Mouse (Mus musculus): Measurements from ENCODE around the gene Rfng. TPM values are rescaled to one million over a fixed set of nuclear protein-coding genes. Genes with fewer than 3 reads are reported as not detected.

Rfng gene
- total and polyA plus RNA-seq, 3 experiments = 3.8 to 17.6 (median 10.0) TPM

DNA sequence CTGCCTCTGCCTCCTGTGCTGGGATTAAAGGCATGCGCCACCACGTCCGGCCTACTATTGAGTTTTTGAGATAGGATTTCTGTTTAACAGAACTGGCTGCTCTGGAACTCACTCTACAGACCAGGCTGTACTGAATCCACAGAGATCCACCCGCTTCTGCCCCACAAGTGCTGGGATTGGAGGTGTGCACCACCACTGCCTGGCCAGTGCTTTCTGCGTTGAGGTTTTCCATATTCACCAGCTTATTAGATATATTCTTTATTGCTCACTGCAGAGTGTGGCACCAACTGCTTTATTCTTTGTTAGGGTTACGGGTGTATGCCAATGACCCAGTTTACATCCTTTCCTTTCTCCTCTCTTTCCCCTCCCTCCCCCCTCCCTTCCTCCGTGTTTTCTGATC is 20.3 kb upstream of the Rfng start:
- Histone ChIP-seq H3K4me3 (replicated peaks in 1 of 3; ENCODE audit: low read depth in 2 of 3, low read length in 2 of 3, poor library complexity in 1 of 3) (no peak overlapping the region), H3K36me3 (replicated peaks in 1 of 2; ENCODE audit: control insufficient read depth in 1 of 2, insufficient read depth in 1 of 2, low read length in 1 of 2) (peaks cover 31 to 48% of the 10 kb centered on the region in 2 experiments), H3K4me1 (ENCODE audit: control insufficient read depth in 1 of 2, insufficient read depth in 2 of 2) (peaks cover 6 to 16% of the 10 kb centered on the region in 2 experiments), H3K27ac (ENCODE audit: insufficient read depth, low read depth) (no peak overlapping the region), H3K4me2 (ENCODE audit: insufficient read depth, low read depth, poor library complexity, severe bottlenecking) (no peak overlapping the region), H3K27me3 (replicated peaks) (no peaks in the 10 kb centered on the region), H3K9ac (ENCODE audit: insufficient read depth, low read depth) (no peak overlapping the region), H3K79me2 (replicated peaks; ENCODE audit: control insufficient read depth, extremely low read depth, insufficient read depth, poor library complexity, severe bottlenecking) (no peaks in the 10 kb centered on the region), H3K9me3 (replicated peaks; ENCODE audit: low read length) (no peaks in the 10 kb centered on the region)
- TF ChIP-seq HCFC1 (IDR thresholded peaks at IDR 0.05; ENCODE audit: low read depth, low read length) (no peak), JUN (IDR thresholded peaks at IDR 0.05; ENCODE audit: insufficient read depth, low read depth, low read length) (no peak), SMC3 (IDR thresholded peaks at IDR 0.05; ENCODE audit: low read depth, low read length) (no peak), ZMIZ1 (IDR thresholded peaks at IDR 0.05; ENCODE audit: low read depth, low read length) (no peak), MYC (IDR thresholded peaks at IDR 0.05; ENCODE audit: low read depth, low read length) (no peak), IRF4 (IDR thresholded peaks at IDR 0.05; ENCODE audit: low read depth, low read length) (no peak), USF2 (conservative IDR thresholded peaks at IDR 0.05; ENCODE audit: low read depth, low read length) (no peak), ZKSCAN1 (IDR thresholded peaks at IDR 0.05; ENCODE audit: borderline replicate concordance, low read depth, low read length) (no peak), RAD21 (IDR thresholded peaks at IDR 0.05; ENCODE audit: low read depth, low read length) (no peak), MAFK (IDR thresholded peaks at IDR 0.05; ENCODE audit: insufficient replicate concordance, low read length) (no peak), POLR2A (IDR thresholded peaks at IDR 0.05; ENCODE audit: low read depth, low read length) (no peak), ZNF384 (IDR thresholded peaks at IDR 0.05; ENCODE audit: low read depth, low read length) (no peak), TBP (conservative IDR thresholded peaks at IDR 0.05; ENCODE audit: low read depth, low read length) (no peak), PAX5 (IDR thresholded peaks at IDR 0.05; ENCODE audit: low read length) (no peak), CHD1 (IDR thresholded peaks at IDR 0.05; ENCODE audit: low read depth, low read length) (no peak), MEF2A (IDR thresholded peaks at IDR 0.05; ENCODE audit: borderline replicate concordance, low read depth, low read length) (no peak), MXI1 (IDR thresholded peaks at IDR 0.05; ENCODE audit: low read depth, low read length) (no peak), GABPA (IDR thresholded peaks at IDR 0.05; ENCODE audit: insufficient replicate concordance, low read depth, low read length) (no peak), CHD2 (IDR thresholded peaks at IDR 0.05; ENCODE audit: low read length) (no peak), NRF1 (IDR thresholded peaks at IDR 0.05; ENCODE audit: low read depth, low read length) (no peak)
- no peak for DNase-seq (ENCODE audit: extremely low read depth)
- dilution Hi-C loops (cut with MboI; ENCODE audit: extremely low pct_ligation_motif_present, extremely low pct_unique_long_range_greater_than_20kb, low sequenced_read_pairs) = no loop called here
- in situ Hi-C loops (cut with MboI; ENCODE audit: low pct_ligation_motif_present, low pct_unique_long_range_greater_than_20kb, low sequenced_read_pairs) = no loop called here

DNA sequence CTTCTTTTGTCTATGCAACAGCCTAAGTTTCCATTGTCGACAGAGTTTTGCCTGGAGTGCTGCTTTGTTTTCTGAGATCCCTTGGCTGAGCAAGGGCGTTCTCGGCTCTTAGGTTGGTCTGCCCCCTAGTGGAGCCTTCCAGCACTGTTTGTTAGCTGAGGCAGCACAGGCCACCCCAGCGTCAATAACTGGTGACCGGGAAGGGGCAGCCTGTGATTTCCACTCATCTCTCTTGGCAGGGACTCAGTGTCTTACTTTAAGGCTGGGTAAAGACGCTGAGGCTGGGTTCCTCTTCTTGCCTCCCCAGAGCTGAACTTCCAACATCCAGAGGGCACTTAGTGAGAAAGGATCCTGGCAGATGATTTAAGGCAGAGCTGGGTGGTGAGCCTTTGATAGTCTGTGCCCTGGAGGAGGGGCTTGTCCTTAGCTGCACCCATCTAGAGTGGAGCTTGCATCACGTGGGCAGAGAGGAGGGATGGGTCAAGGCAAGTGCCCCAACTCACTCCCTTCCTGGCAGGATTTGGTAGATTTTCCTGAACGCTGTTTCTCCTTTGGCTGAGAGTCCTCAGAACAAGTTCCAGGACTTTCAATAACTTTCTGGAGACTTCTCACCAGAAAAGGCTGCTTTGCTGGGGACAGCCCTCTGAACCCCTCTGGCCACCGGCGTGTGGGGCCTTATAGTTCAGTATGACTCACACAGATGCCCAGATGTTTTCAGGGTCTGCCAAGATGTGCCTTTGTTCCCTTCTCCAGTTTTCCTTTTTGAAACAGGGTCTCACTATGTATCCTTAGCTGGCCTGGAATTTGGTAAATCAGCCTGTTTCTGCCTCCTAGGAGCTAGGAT is 16.3 kb upstream of the Rfng start:
- no peaks in the 10 kb centered on the region for H3K9me3 ChIP-seq (replicated peaks; ENCODE audit: low read length)
- peak overlapping the region; percentile 18; the same call in 1 of the 2 replicates for H3K9ac ChIP-seq (ENCODE audit: insufficient read depth, low read depth)
- H3K79me2 ChIP-seq (replicated peaks; ENCODE audit: control insufficient read depth, extremely low read depth, insufficient read depth, poor library complexity, severe bottlenecking) = peaks cover 9% of the 10 kb centered on the region
- dilution Hi-C loops (cut with MboI; ENCODE audit: extremely low pct_ligation_motif_present, extremely low pct_unique_long_range_greater_than_20kb, low sequenced_read_pairs) = no loop called here
- in situ Hi-C loops (cut with MboI; ENCODE audit: low pct_ligation_motif_present, low pct_unique_long_range_greater_than_20kb, low sequenced_read_pairs) = no loop called here
- no peaks in the 10 kb centered on the region for H3K27me3 ChIP-seq (replicated peaks)
- peak; percentile 93 for DNase-seq (ENCODE audit: extremely low read depth)
- peaks cover 0 to 8% of the 10 kb centered on the region in 2 experiments for H3K36me3 ChIP-seq (replicated peaks in 1 of 2; ENCODE audit: control insufficient read depth in 1 of 2, insufficient read depth in 1 of 2, low read length in 1 of 2)
- H3K4me1 ChIP-seq (ENCODE audit: control insufficient read depth in 1 of 2, insufficient read depth in 2 of 2) = peaks cover 7 to 26% of the 10 kb centered on the region in 2 experiments
- H3K4me3 ChIP-seq (replicated peaks in 1 of 3; ENCODE audit: low read depth in 2 of 3, low read length in 2 of 3, poor library complexity in 1 of 3) = no peak overlapping the region
- no peak overlapping the region for H3K27ac ChIP-seq (ENCODE audit: insufficient read depth, low read depth)
- peak overlapping the region; percentile 65 for H3K4me2 ChIP-seq (ENCODE audit: insufficient read depth, low read depth, poor library complexity, severe bottlenecking)
- TF ChIP-seq UBTF (IDR thresholded peaks at IDR 0.05; ENCODE audit: low read depth, low read length) (no peak), HCFC1 (IDR thresholded peaks at IDR 0.05; ENCODE audit: low read depth, low read length) (peak; percentile 31), CHD1 (IDR thresholded peaks at IDR 0.05; ENCODE audit: low read depth, low read length) (no peak), E2F4 (IDR thresholded peaks at IDR 0.05; ENCODE audit: insufficient replicate concordance, low read depth, low read length) (peak; percentile 14; the same call in 1 of the 2 replicates), EP300 (IDR thresholded peaks at IDR 0.05; ENCODE audit: low read length) (peak; percentile 37; the same call in 1 of the 2 replicates), POLR2A (IDR thresholded peaks at IDR 0.05; ENCODE audit: low read depth, low read length) (peak; percentile 55), ZNF384 (IDR thresholded peaks at IDR 0.05; ENCODE audit: low read depth, low read length) (no peak; the same call in 1 of the 2 replicates), ZKSCAN1 (IDR thresholded peaks at IDR 0.05; ENCODE audit: borderline replicate concordance, low read depth, low read length) (no peak), IRF4 (IDR thresholded peaks at IDR 0.05; ENCODE audit: low read depth, low read length) (peak; percentile 55; the same call in 1 of the 2 replicates), MAX (IDR thresholded peaks at IDR 0.05; ENCODE audit: low read length) (peak; percentile 80; the same call in 1 of the 2 replicates), NRF1 (IDR thresholded peaks at IDR 0.05; ENCODE audit: low read depth, low read length) (peak; percentile 35; the same call in 1 of the 2 replicates), USF1 (IDR thresholded peaks at IDR 0.05; ENCODE audit: low read depth, low read length) (peak; percentile 87), PAX5 (IDR thresholded peaks at IDR 0.05; ENCODE audit: low read length) (no peak), ETS1 (conservative IDR thresholded peaks at IDR 0.05; ENCODE audit: low read depth, low read length) (0 out of 2 replicates have a peak, but pooled peaks have one; percentile 8), MAZ (IDR thresholded peaks at IDR 0.05; ENCODE audit: low read depth, low read length) (peak; percentile 39), MEF2A (IDR thresholded peaks at IDR 0.05; ENCODE audit: borderline replicate concordance, low read depth, low read length) (peak; percentile 70), RCOR1 (conservative IDR thresholded peaks at IDR 0.05; ENCODE audit: low read depth, low read length) (no peak; the same call in 1 of the 2 replicates), JUND (conservative IDR thresholded peaks at IDR 0.05; ENCODE audit: low read depth, low read length) (no peak)

Measured in CH12.LX (cell line).